Mouse (Mus musculus) embryonic facial prominence, embryonic 11.5 days (tissue): ENCODE data around the gene Snap91. TPM values are rescaled to one million over a fixed set of nuclear protein-coding genes. Genes with fewer than 3 reads are reported as not detected.

ENCODE experiments used
- ATAC-seq: fragments of 200-750 bp; cut with Nextera tagmentation; replicated peaks from 2 replicates; pipeline ENCODE4 v1.8.0; 2017; ENCODE audit warnings: low read depth; ENCODE audit not compliant: insufficient number of reproducible peaks, low FRiP score, low TSS enrichment
- DNase-seq: peaks from one replicate; pipeline ENCODE4 v3.0.0-alpha.2; 2015; ENCODE audit warnings: low spot score
- H3K27ac ChIP-seq: fragments of 300-500 bp; sonication (generic); replicated peaks from 2 replicates; pipeline ENCODE4 v1.5.1; 2014; ENCODE audit warnings: mild to moderate bottlenecking, low read depth, low read length, control low read depth
- H3K27me3 ChIP-seq: fragments of 300-500 bp; sonication (generic); 2 replicates; pipeline ENCODE4 v1.6.1; 2014; ENCODE audit warnings: mild to moderate bottlenecking, low read length, moderate library complexity, mixed read lengths; ENCODE audit not compliant: control insufficient read depth, insufficient read depth
- H3K36me3 ChIP-seq: fragments of 300-500 bp; sonication (generic); replicated peaks from 2 replicates; pipeline ENCODE4 v1.6.1; 2014; ENCODE audit warnings: low read depth, mild to moderate bottlenecking, low read length, moderate library complexity, mixed read lengths; ENCODE audit not compliant: control insufficient read depth, insufficient read depth
- H3K4me1 ChIP-seq: fragments of 300-500 bp; sonication (generic); 2 replicates; pipeline ENCODE4 v1.6.1; 2014; ENCODE audit warnings: low read length, mixed read lengths; ENCODE audit not compliant: control insufficient read depth, insufficient read depth
- H3K4me2 ChIP-seq: fragments of 300-500 bp; sonication (generic); 2 replicates; pipeline ENCODE4 v1.6.1; 2014; ENCODE audit warnings: low read depth, mild to moderate bottlenecking, control low read depth, low read length, moderate library complexity
- H3K4me3 ChIP-seq: fragments of 300-500 bp; sonication (generic); 2 replicates; pipeline ENCODE4 v1.5.1; 2014; ENCODE audit warnings: low read depth, low read length, control low read depth
- H3K9ac ChIP-seq: fragments of 300-500 bp; sonication (generic); replicated peaks from 2 replicates; pipeline ENCODE4 v1.6.1; 2014; ENCODE audit warnings: mild to moderate bottlenecking, control low read depth, low read length
- H3K9me3 ChIP-seq: fragments of 300-500 bp; sonication (generic); replicated peaks from 2 replicates; pipeline ENCODE4 v1.6.1; 2016; ENCODE audit warnings: mild to moderate bottlenecking, low read length, inconsistent platforms, mixed read lengths; ENCODE audit not compliant: control insufficient read depth
- WGBS: fragments of 180-500 bp; shearing (Covaris S2); extraction: QIAGEN DNeasy Blood & Tissue Kit; methylation state at CpG from one replicate; pipeline ENCODE4 v1.1.7; 2014; 5-methylcytosine and 5-hydroxymethylcytosine counted together
- polyA plus RNA-seq: library from polyadenylated mRNA; unstranded; fragments of >200 nt; fragmentation: Nextera tagmentation; extraction: Ambion mirVana; gene quantifications from 2 replicates; pipeline ENCODE4 v1.2.1, GENCODE M21; 2014

The Snap91 gene
- polyA plus RNA-seq, 1 experiment from 2014 or later: 5.7 TPM

DNA sequence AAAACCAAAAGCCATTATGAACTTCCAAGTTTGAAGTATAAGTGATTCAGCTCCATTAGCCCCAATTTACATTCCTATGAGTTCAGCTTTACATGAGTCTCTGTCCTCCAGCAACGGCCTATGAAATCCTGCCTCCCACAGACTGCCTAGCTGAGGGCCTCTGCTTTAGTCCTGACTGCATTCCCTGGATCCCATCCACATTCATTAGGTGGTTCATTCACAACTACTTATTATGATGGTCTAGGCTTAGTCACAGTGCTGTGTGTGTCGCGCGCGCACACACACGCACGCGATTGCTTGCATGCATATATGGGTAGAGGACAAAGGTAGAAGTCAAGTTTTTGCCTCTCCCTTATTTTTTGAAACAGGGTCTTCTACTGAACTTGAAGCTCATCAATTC, 141.7 kb downstream of the Snap91 start:
- no peak for DNase-seq
- WGBS: 94% methylated on average over 8 of the region's 8 CpGs
- H3K9ac ChIP-seq: no peak overlapping the region

DNA sequence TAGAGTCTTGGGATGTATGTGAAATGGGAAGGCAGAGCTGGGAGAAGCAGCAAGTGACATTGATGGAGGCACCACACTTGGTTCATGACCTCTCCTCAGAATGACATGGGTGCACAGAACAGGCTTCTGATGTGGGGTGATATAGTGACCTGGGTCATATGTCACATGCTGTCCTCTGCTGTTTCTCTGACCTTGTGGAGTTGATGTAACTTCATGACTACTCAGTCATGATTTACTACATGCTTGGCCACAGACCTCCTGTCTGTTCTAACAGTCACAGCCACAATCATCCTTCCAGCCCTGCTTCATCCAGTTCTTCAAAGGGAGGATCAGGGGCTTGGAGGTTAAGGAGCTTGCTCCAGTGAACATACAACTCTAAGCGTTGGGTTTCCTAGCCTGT, 142.4 kb downstream of the Snap91 start:
- DNase-seq: no peak
- WGBS: 88% methylated on average over 1 of the region's 1 CpGs
- Histone ChIP-seq H3K4me2 (no peak overlapping the region), H3K36me3 (no peaks in the 10 kb centered on the region), H3K9me3 (no peaks in the 10 kb centered on the region), H3K27me3 (no peaks in the 10 kb centered on the region), H3K9ac (no peak overlapping the region), H3K4me1 (no peaks in the 10 kb centered on the region; the same call in 1 of the 2 replicates), H3K27ac (no peak overlapping the region), H3K4me3 (no peak overlapping the region)
- ATAC-seq: no peak

More for the DNA sequence above, 141.7 kb downstream of the Snap91 start:
- Histone ChIP-seq H3K36me3 (no peaks in the 10 kb centered on the region), H3K27ac (no peak overlapping the region), H3K4me2 (no peak overlapping the region), H3K27me3 (no peaks in the 10 kb centered on the region), H3K4me1 (no peaks in the 10 kb centered on the region; the same call in 1 of the 2 replicates), H3K9me3 (no peaks in the 10 kb centered on the region), H3K4me3 (no peak overlapping the region)
- ATAC-seq: no peak

DNA sequence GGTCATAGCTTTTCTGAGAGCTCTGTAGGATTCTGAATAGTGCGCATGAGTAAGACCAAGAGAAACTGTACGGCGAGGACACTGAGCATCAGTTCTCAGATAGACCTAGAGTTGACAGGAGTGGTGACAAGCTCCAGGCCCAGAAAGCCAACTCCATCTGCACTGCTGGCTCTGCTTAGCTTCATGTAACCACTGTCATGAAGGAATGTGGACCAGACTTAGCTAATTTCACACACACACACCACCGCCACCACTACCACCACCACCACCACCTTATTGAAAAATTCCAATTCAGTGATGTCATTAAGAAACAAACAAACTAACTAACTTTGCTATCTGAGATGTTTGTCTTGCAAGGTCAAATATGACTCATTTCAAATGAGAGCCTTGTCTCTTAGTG, 143.5 kb downstream of the Snap91 start:
- H3K4me2 ChIP-seq: no peak overlapping the region
- no peak overlapping the region for H3K9ac ChIP-seq
- no peak overlapping the region for H3K4me3 ChIP-seq
- DNase-seq (peak; percentile 9), ATAC-seq (no peak)
- no peaks in the 10 kb centered on the region for H3K9me3 ChIP-seq
- no peaks in the 10 kb centered on the region for H3K27me3 ChIP-seq
- H3K36me3 ChIP-seq: no peaks in the 10 kb centered on the region
- no peaks in the 10 kb centered on the region for H3K4me1 ChIP-seq
- H3K27ac ChIP-seq: no peak overlapping the region
- WGBS: 78% methylated on average over 4 of the region's 4 CpGs

GRCm38 (mm10) chr9:86734795-86735194, 145.7 kb downstream of the Snap91 start:
- Histone ChIP-seq H3K4me1 (no peaks in the 10 kb centered on the region), H3K36me3 (no peaks in the 10 kb centered on the region), H3K9ac (no peak overlapping the region), H3K27me3 (no peaks in the 10 kb centered on the region), H3K27ac (no peak overlapping the region), H3K4me2 (no peak overlapping the region), H3K4me3 (no peak overlapping the region), H3K9me3 (no peaks in the 10 kb centered on the region)
- ATAC-seq: no peak
- WGBS: 85% methylated on average over 9 of the region's 9 CpGs
- DNase-seq: no peak

DNA sequence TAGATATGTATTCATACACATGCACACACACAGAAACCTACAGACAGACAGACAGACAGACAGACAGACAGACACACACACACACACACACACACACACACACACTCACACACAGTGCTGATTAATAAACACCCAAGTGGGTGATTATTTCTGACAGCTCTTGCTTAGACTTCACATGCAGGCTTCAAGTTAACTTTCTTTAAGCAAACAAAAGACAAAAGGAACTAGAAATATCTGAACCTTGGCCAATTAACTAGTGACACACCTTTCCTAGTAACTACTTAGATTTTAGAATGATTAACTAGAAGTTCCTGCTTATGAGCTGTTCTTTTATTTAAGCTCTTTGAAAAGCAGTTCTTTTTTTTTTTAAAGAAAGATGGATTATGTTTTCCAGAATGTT, 146.1 kb downstream of the Snap91 start:
- H3K4me2 ChIP-seq: no peak overlapping the region
- no peaks in the 10 kb centered on the region for H3K27me3 ChIP-seq
- H3K4me1 ChIP-seq: no peaks in the 10 kb centered on the region
- H3K9ac ChIP-seq: no peak overlapping the region
- no peaks in the 10 kb centered on the region for H3K9me3 ChIP-seq
- no peak overlapping the region for H3K4me3 ChIP-seq
- H3K36me3 ChIP-seq: no peaks in the 10 kb centered on the region
- no peak overlapping the region for H3K27ac ChIP-seq
- DNase-seq (no peak), ATAC-seq (no peak)

DNA sequence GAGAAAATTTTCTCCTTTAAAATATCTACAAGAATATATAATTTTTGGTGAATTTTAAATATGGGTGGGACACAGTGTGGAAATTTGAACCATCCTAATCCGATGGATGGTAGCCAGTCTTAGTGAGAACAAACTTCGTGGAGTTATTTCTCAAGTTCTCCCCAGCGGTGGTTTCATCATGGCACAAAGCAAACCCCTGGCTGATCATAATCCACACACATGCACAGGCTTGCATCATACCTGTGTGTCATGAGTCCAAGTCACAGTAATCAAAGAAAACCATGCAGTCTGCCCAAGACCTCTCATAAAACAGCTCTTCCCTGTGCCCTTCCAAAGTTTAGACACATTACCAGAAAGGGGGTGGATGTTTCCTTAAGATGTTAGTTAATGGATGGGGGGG, 150.6 kb downstream of the Snap91 start:
- H3K9ac ChIP-seq: no peak overlapping the region
- no peak for ATAC-seq
- no peaks in the 10 kb centered on the region for H3K36me3 ChIP-seq

GRCm38 (mm10) chr9:86729084-86729483, 151.4 kb downstream of the Snap91 start:
- Histone ChIP-seq H3K9me3 (no peaks in the 10 kb centered on the region), H3K27ac (no peak overlapping the region), H3K36me3 (no peaks in the 10 kb centered on the region), H3K9ac (no peak overlapping the region), H3K4me2 (no peak overlapping the region), H3K27me3 (no peaks in the 10 kb centered on the region), H3K4me1 (no peaks in the 10 kb centered on the region), H3K4me3 (no peak overlapping the region)
- 69% methylated on average over 1 of the region's 1 CpGs for WGBS
- DNase-seq: no peak
- no peak for ATAC-seq

More for the DNA sequence above, 150.6 kb downstream of the Snap91 start:
- H3K4me3 ChIP-seq: no peak overlapping the region
- H3K27ac ChIP-seq: no peak overlapping the region
- WGBS: 88% methylated on average over 3 of the region's 3 CpGs
- DNase-seq: no peak
- no peak overlapping the region for H3K4me2 ChIP-seq
- no peaks in the 10 kb centered on the region for H3K4me1 ChIP-seq
- no peaks in the 10 kb centered on the region for H3K9me3 ChIP-seq
- no peaks in the 10 kb centered on the region for H3K27me3 ChIP-seq

DNA sequence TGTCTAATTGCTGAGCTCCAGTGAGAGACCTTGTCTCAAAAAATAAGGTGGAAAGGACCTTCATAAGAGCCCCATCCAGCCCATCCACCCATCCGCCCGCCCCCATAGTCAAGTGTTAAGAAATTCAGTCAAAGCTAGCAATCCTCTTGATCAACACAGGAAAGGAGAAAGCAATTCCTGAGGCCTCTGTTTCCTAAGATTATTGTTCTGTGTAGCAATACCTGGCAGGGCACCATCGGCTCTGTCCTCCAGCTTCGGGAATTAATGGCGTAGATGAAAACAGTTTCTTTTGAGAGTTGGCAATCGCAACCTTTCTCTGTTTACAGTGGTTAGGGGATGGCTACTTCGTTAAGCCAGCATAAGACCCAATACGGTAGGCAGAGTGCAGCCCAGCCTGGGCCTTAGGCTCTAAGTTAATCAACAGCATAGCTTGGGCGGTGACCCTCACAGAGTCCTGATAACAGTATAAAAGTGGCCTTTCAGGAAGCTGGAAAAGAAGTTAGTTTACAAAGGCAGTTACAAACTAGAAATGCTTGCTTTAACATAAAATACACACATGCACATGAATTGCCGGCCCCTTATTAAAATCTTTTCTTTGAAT, 152.1 kb downstream of the Snap91 start:
- H3K4me3 ChIP-seq: no peak overlapping the region
- no peaks in the 10 kb centered on the region for H3K4me1 ChIP-seq
- 84% methylated on average over 10 of the region's 10 CpGs for WGBS
- ATAC-seq (no peak), DNase-seq (no peak)
- H3K9me3 ChIP-seq: no peaks in the 10 kb centered on the region
- no peak overlapping the region for H3K27ac ChIP-seq
- H3K36me3 ChIP-seq: no peaks in the 10 kb centered on the region
- H3K4me2 ChIP-seq: no peak overlapping the region
- H3K27me3 ChIP-seq: no peaks in the 10 kb centered on the region
- H3K9ac ChIP-seq: no peak overlapping the region
